Mouse (Mus musculus): Measurements from ENCODE around the gene Podn. TPM values are rescaled to one million over a fixed set of nuclear protein-coding genes. Genes with fewer than 3 reads are reported as not detected.
"Not testable (repeated sequence)": the region's sequence is repeated elsewhere in the genome, so short reads cannot be mapped to it uniquely, and the experiment has no call there.

The Podn gene
- total RNA-seq (2021): 1 to 10 TPM; 5.7 to 9.5 TPM

GRCm38 (mm10) chr4:108096345-108096744, at the start of gene Podn:
Podn (minus strand) TSS chr4:108096445.
- intact Hi-C loops (cut with DNase I): no loop called here
- DNase-seq: no peak

- intact Hi-C loops (cut with DNase I); DNase-seq: not testable (repeated sequence)
These were observed 49.3 kb upstream of the Podn start for GRCm38 (mm10) chr4:108145554-108145953.

DNA sequence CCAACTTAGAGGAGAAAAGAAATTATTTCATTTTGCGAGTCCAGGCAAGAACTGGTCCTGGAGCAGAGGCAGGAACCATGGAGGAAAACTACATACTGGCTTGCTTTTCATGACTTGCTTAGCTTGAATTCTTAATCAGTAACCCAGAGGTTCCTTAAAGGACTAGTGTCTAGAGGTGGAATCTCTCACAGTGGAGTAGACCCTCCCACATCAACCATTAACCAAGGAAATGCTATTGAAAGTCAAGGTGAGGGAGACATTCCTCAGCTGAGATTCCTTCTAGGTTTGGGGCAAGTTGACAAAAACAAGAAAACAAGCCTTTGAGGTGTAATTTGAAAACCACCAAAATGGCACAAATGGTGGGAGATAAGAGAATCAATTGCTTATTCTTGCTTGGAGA, 48.6 kb upstream of the Podn start, which contains the start of gene Scp2:
TSS of gene Scp2 (minus strand) at position 119 of the 400 bp plus-strand sequence.
- intact Hi-C loops (cut with DNase I): no loop called here
- no peak for DNase-seq

DNA sequence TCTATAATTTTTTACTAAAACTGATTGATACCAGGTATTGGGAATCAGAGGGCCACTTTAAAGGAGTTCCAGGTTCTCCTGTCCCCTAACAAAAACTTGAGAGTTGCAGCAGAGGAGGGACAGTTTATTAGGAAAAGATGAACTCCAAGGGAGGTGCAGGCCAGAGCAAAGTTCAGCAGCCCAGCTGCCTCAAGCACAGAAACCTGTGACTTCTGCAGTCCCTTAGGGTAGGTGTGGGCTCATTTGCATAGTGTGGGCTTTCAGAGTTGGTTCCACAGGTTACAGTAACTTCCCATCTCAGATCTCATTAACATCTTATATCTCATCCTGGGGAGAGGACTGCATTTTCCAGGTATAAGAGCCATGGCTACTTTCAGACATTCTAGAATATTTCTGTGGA, 47.5 kb upstream of the Podn start:
- intact Hi-C loops (cut with DNase I): no loop called here
- no peak for DNase-seq

DNA sequence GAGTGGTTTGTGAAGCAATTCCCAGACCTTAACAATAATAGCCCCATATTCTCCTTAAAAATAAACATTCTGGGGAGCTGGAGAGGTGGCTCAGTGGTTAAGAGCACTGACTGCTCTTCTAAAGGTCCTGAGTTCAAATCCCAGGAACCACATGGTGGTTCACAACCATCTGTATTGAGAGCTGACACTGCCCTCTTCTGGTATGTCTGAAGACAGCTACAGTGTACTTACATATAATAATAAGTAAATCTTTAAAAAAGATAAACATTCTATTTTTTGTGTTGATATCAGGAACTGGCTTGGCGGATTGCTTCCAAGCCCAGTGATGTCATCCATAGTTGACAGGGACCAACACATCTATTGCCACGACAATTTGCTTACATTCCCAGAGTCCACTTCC, 46.9 kb upstream of the Podn start:
- intact Hi-C loops (cut with DNase I): not testable (repeated sequence)

DNA sequence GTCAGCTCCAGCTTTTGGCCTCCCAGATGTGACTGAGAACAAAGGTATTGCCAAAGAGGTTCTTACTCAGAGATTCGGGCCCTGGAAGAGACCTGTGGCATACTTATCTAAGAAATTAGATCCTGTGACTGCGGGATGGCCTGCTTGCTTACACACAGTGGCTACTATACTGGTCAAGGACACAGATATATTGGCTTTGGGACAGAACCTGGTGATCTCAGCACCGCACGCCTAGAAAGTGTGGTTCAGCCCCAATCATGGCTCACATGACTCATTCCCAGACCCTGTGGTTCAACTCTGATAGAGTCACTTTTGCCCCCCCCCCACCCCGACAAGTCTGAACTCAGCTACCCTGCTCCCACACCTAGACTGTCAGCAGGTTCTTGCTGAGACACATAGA, 40.7 kb upstream of the Podn start:
- intact Hi-C loops (cut with DNase I): no loop called here
- no peak for DNase-seq

More for the DNA sequence above, 46.9 kb upstream of the Podn start:
- not testable (repeated sequence) for DNase-seq

DNA sequence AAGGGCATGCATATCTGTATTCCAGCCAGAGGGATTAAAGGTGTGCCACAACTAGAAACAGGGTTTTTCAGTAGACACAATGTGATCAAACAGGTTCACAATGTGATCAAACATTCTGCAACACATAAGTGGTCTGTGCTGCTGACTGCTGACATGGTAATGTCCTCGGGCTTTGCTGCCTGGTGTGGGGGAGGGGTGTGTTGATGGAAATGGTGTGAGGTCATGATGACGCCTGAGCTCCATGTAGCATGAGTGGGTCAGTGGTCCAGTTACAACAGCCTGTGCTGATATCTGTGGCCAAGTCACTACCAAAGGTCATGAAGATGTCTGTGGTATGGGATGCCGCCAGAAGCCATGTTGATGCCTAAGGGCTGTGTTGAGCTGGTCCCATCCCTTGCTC, 34.2 kb upstream of the Podn start:
- DNase-seq: no peak
- intact Hi-C loops (cut with DNase I): no loop called here

- intact Hi-C loops (cut with DNase I): no loop called here
- no peak for DNase-seq
These were observed 32.1 kb upstream of the Podn start for GRCm38 (mm10) chr4:108128339-108128738.

DNA sequence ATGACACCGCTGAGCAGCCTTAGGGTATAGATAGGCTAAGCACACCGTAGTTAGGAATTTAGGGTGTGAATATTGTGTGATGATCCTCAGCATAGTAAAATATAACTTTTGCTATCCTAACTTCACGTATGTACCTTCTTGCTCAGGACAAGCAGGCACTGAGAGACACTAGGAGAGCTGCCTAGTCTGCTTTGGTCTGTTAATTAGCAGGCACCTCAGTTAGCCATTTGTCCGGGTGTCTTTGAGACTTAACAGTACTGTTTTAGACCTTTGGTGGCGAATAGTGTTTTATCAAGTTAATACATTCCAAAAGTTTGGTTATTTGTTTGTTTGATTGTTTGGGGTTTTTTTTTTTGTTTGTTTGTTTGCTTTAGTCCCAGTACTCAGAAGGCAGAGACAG, 31.3 kb upstream of the Podn start:
- intact Hi-C loops (cut with DNase I): no loop called here
- DNase-seq: no peak

DNA sequence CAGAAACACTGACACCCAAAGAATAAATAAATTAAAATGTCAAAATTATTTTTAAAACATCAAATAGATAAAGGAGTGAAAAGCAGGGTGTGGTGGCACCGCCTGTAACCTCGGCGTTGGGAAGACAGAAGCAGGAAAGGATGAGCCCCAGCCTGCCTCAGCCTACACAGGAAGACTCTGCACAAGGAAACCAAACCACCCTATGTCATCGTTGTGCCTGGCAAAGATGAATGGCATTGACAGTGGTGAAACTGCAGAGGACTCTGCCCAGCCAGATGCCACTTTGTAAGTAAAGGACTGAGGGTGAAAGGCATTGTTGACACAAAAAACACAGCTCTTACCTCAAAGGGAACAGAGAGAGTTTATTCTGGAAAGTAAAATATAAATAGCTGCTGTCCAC, 30.0 kb upstream of the Podn start:
- intact Hi-C loops (cut with DNase I): no loop called here

GRCm38 (mm10) chr4:108124104-108124503, 27.9 kb upstream of the Podn start:
- intact Hi-C loops (cut with DNase I): no loop called here
- no peak for DNase-seq

More for the DNA sequence above, 30.0 kb upstream of the Podn start:
- DNase-seq: no peak

DNA sequence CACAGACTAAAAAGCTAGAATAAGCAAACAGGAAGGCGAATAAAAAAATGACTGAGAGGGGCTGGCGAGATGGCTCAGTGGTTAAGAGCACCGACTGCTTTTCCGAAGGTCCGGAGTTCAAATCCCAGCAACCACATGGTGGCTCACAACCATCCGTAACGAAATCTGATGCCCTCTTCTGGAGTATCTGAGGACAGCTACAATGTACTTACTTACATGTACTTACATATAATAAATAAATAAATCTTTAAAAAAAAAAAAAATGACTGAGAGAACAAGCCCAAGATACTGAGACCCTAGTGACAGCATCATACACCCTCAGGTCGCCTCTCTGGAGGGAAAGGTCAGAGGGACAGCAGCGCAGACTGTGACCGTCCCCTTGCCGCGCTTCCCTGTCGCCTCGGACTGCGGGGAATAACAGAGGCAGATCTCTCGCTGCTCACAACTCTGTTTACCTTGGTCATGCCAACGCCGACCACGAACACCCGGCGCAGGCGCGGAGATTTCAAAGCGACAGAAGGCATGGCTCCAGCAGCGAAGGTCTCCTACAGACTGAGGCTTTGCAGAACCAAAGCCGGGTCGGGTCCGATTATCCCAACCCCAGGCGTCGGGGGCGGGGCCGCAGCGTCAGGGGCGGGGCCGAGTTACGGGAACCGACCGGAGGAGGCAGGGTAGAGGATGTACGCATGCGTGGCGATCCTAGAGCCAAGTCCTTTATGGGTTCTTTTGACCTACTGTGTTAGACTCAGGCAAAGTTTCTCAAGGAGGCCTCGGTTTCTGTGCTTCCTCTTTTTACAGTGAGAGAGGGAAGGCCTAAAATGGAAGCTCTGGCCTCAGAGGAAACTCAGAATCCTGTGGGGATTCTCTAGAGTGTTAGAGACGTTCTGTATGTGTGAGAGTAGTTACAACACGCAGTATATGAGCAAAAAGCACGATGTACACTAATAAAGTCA, 22.0 kb upstream of the Podn start:
- DNase-seq: peak; percentile 95
- intact Hi-C loops (cut with DNase I): no loop called here

DNA sequence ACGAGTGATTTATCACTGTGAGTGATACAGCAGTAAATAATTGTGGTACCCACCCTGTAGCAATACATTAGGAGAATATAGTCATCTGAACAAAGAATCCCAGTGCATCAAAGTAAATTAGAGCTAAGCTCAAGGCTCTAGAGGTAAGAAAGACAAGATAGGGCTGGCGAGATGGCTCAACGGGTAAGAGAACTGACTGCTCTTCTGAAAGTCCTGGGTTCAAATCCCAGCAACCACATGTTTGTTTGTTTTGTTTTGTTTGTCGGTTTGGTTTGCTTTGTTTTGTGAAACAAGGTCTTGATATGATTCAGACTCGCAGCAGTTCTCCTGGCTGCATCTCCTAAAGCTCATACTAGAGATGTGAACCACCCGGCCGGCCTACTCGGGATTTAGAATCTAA, 21.2 kb upstream of the Podn start:
- no peak for DNase-seq

GRCm38 (mm10) chr4:108116466-108116865, 20.2 kb upstream of the Podn start:
- intact Hi-C loops (cut with DNase I): no loop called here
- DNase-seq: no peak

More for the DNA sequence above, 21.2 kb upstream of the Podn start:
- intact Hi-C loops (cut with DNase I): no loop called here

GRCm38 (mm10) chr4:108110706-108111105, 14.5 kb upstream of the Podn start:
- DNase-seq: no peak
- intact Hi-C loops (cut with DNase I): no loop called here

GRCm38 (mm10) chr4:108109728-108110127, 13.5 kb upstream of the Podn start:
- intact Hi-C loops (cut with DNase I): no loop called here
- no peak for DNase-seq

DNA sequence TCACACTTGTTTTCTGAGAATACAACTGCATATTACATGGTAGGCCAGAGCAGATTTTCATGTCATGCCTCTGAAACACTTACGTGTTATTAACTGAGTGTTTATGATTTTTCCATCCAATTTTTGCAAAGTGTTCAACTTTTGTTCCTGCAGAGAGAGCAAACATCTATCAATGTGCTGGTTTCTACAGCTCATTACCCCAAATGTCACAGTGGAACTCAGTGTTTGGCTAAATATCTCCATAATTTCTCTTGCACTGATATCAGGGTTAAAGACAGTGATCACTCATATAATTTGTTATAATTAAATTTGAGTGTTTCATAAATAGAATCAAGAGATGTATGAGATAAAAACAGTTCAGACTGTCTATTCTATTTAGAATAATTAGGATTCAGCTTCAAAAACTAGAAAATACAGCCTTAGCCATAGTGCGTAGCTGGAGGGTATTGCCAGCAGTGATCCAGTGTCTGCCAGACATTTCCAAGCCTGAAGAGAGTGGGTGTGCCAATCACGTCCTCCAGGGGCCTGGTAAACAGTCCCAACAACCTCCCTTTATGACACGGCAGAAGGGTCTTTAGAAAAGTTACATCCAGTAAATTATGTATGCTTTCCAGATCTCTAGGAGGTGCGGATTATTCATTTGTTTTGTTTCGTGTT, 3.4 kb downstream of the Podn start:
- intact Hi-C loops (cut with DNase I): no loop called here
- no peak for DNase-seq

- intact Hi-C loops (cut with DNase I): no loop called here
- DNase-seq: no peak
These were observed 12.3 kb downstream of the Podn start for GRCm38 (mm10) chr4:108083993-108084392.

DNA sequence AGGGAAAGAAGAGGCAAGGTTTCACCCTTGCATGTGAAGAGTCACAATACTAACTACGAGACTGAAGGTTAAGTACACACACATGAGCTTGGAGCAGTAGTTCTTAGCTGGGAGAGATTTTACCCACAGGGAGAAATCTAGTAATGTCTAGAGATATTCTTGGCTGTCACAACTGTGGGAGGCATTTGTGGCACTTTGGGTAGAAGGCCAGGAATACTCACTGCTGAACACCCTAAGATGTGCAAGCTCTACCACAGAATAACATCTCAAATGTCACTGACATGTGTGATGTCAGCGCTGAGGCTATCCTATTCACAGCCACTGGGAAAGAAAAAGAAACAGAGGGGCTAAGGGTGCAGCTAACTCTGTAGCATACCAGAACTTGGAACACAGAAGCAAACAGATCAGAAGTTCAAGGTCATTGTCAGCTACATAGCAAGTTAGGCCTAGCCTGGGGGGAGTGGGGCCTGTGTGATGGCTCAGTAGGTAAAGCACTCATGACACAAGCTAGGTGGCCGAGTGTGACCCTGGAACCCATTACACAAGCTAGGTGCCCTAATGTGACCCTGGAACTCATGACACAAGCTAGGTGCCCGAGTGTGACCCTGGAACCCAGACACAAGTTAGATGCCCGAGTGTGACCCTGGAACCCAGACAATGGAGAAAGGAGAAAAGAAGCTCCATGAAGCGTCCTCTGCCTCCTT, 13.1 kb downstream of the Podn start:
- DNase-seq: no peak
- intact Hi-C loops (cut with DNase I): no loop called here

DNA sequence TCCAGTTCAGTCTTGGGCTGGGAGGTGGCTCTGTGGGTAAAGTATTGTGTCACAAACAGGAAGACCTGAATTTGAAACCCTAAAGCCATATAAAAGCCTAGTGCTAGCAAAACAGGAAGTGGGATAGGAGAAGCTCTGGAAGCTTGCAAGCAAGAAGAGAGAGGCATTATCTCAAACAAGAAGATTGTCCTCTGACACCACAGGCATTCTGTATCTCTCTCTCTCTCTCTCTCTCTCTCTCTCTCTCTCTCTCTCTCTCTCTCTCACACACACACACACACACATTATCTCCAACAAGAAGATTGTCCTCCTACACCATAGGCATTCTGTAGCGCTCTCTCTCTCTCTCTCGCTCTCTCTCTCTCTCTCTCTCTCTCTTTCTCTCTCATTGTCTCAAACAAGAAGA, 13.8 kb downstream of the Podn start:
- intact Hi-C loops (cut with DNase I): no loop called here
- DNase-seq: no peak

GRCm38 (mm10) chr4:108080876-108081275, 15.4 kb downstream of the Podn start:
- DNase-seq: no peak
- intact Hi-C loops (cut with DNase I): no loop called here

All from left cerebral cortex, postnatal 4 days (tissue).